10 mouse cellular contexts compared by ENCODE assay signal in the genomic region with DNA sequence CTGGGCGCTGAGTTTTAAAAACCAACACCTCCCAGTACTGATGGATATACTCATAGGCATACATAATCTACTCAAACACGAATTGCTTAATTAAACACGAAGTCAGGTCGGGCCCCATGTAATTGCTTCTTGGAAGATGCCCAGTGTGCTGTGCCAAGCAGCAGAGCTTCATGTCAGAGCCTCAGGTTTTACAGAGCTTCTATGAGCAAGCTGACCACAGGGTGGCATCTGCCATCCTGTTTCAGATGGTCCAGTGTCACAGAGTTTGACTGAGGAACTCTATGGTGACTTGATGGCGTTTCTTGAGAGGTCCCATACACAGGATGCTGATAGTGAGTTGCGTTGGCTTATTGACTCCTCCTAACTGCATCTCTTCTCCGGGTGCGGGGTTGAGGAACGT. TPM values are rescaled to one million over a fixed set of nuclear protein-coding genes. Genes with fewer than 3 reads are reported as not detected.
DNase-seq lines count a peak whose midpoint lies in the region; ATAC-seq and TF ChIP-seq lines count a peak whose summit lies in the region.
"Had no signal": no experiment of that assay in that cellular context is flagged by ENCODE, and none has a peak within 500 bp of the region (broad histone marks: within the 10 kb centered on the region; RNA-seq: fewer than 3 reads in every experiment).

No protein-coding gene starts in this region.

- peaks cover 4% of the 10 kb centered on the region; the same call in 1 of the 2 replicates for H3K4me1 ChIP-seq in cerebellum, adult 2 months (ENCODE audit: control insufficient read depth, insufficient read depth, low read length)
- H3K4me1 ChIP-seq in lung, adult 2 months (ENCODE audit: control insufficient read depth, insufficient read depth, low read length) = peaks cover 13% of the 10 kb centered on the region; the same call in 1 of the 2 replicates

- H3K27me3 ChIP-seq in cerebellum, adult 2 months (ENCODE audit: control insufficient read depth, insufficient read depth, low read length) = no peaks in the 10 kb centered on the region; the same call in 1 of the 2 replicates
- H3K27me3 ChIP-seq: limb, embryonic 12.5 days had no signal

- ATAC-seq in neutrophil, adult 5-6 weeks (ENCODE audit: extremely low read depth, insufficient number of reproducible peaks, low FRiP score, poor library complexity, severe bottlenecking) = 0 out of 2 replicates have a peak, but pooled peaks have one; percentile 8

- no peak overlapping the region for H3K4me3 ChIP-seq in cerebellum, adult 2 months (replicated peaks; ENCODE audit: insufficient read depth, low read depth, low read length)
- H3K4me3 ChIP-seq in lung, adult 2 months (replicated peaks; ENCODE audit: extremely low read depth, low read depth, low read length) = no peak overlapping the region
- H3K4me3 ChIP-seq: limb, embryonic 12.5 days; neural tube, embryonic 12.5 days had no signal

- TF ChIP-seq POLR2A in cerebellum, adult 2 months (IDR thresholded peaks at IDR 0.05; ENCODE audit: borderline replicate concordance, insufficient read depth, low read length) = no peak
- no peak for TF ChIP-seq POLR2A in lung, adult 2 months (IDR thresholded peaks at IDR 0.05; ENCODE audit: borderline replicate concordance, extremely low read depth, low read depth, low read length)

- peak; percentile 30 to 41 for DNase-seq in cerebellum, adult 2 months
- no peak for DNase-seq in cerebellum, adult 11 months
- no peak for DNase-seq in lung, adult 2 months
- no peak for DNase-seq in lung, adult 18-20 months
- DNase-seq in fat pad, adult 2 months (ENCODE audit: extremely low read depth, low read depth, low spot score) = peak; percentile 34
- DNase-seq in thymus, postnatal 10 days (ENCODE audit: low spot score in 2 of 2) = no peak
- no peak for DNase-seq in c-Kit-positive CD71-positive TER-119-positive erythroid progenitor cells, embryonic 14.5 days (ENCODE audit: low spot score)

- peak; percentile 52; the same call in 1 of the 2 replicates for TF ChIP-seq CTCF in cerebellum, adult 2 months (IDR thresholded peaks at IDR 0.05; ENCODE audit: borderline replicate concordance, insufficient read depth, low read depth, low read length)
- TF ChIP-seq CTCF in lung, adult 2 months (IDR thresholded peaks at IDR 0.05; ENCODE audit: insufficient read depth, low read length) = peak; percentile 18; the same call in 1 of the 2 replicates

- no peak overlapping the region for H3K27ac ChIP-seq in cerebellum, adult 2 months (ENCODE audit: insufficient read depth, low read length)
- H3K27ac ChIP-seq: limb, embryonic 12.5 days; neural tube, embryonic 12.5 days had no signal

- 16% methylated on average over 9 of the region's 9 CpGs for WGBS in cerebellum, adult 2 months
- WGBS in lung, adult 2 months = 44% methylated on average over 9 of the region's 9 CpGs

RNA-seq across cellular contexts. Expression of gene Tgfbi, which starts 6.5 kb away (rescaled TPM):
- polyA plus RNA-seq in cerebellum, adult 2 months (2012; rRNA removed) = 4.9 and 5.1 TPM in 2 replicates
- polyA plus RNA-seq in lung, adult 2 months (2012; rRNA removed) = 50.8 and 53.9 TPM in 2 replicates
- total RNA-seq in neutrophil, adult 5-6 weeks (2017) = 473 and 475 TPM in 2 replicates

Comparison
In these comparisons a context has a peak if more than half of its experiments do, and no peak if none do; other contexts are left out.
1. DNase-seq: peak in cerebellum, adult 2 months (2 of 2) and fat pad, adult 2 months (single experiment); none in cerebellum, adult 11 months (single experiment), lung, adult 2 months (single experiment), lung, adult 18-20 months (0 of 2), thymus, postnatal 10 days (0 of 2) and c-Kit-positive CD71-positive TER-119-positive erythroid progenitor cells, embryonic 14.5 days (single experiment).